Mouse (Mus musculus): ENCODE data around the gene Bach2.

The Bach2 gene

DNA sequence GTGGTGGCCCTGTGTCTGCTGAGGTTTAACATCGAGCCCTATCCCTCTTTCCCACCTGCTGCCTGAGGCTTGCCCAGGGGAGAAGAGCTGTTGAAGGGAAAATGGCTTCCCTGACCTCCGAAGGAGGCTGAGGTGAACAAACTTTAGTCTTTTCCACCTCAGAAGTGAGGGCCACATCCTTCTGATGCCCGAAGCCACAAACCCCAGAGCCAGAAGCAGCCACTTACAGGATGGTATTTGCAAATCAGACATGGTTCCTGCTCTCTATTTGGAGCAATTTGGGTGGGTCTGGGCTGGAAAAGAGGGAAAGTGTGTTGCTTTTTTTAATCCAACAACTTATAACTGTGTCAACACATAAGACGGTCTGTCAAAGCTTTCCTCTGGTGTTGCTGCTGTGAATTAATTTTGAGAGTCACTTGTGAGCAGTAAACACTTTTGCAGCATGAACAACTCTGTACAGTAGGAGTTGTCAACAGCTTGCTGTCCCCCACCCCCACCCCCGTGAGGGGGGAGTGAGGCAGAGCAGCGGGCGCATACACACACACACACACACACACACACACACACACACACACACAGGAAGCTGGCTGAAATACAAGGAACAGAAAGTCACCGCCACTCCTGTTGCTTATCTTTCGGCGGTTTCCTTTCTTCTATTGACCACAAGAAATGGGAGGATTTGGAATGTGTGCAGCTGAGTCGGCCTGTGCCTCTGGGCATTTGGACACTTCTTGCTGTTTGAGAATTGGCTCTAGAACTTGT lies 149.1 kb downstream of the Bach2 start:
- no peak for DNase-seq (ENCODE audit: low read depth, low spot score)

DNA sequence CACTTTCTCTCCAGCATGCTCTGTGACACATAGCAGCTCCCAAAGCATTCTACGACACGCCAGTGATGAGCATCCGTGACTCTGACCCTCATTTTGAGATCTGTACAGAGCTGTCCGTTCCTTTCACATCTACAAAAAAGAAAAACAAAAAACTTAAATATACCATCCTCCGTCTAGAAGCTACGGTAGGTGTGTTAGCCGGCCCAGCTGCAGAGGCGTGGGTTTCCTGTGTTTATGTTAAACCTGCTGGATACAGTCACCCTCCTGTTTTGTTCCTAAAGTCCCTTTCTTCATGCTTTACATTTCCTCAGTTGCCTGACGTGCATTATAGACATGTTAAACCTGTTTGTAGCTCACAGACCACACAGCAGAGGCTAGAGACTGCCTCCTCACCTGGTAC lies 150.0 kb downstream of the Bach2 start:
- DNase-seq (ENCODE audit: low read depth, low spot score): no peak

DNA sequence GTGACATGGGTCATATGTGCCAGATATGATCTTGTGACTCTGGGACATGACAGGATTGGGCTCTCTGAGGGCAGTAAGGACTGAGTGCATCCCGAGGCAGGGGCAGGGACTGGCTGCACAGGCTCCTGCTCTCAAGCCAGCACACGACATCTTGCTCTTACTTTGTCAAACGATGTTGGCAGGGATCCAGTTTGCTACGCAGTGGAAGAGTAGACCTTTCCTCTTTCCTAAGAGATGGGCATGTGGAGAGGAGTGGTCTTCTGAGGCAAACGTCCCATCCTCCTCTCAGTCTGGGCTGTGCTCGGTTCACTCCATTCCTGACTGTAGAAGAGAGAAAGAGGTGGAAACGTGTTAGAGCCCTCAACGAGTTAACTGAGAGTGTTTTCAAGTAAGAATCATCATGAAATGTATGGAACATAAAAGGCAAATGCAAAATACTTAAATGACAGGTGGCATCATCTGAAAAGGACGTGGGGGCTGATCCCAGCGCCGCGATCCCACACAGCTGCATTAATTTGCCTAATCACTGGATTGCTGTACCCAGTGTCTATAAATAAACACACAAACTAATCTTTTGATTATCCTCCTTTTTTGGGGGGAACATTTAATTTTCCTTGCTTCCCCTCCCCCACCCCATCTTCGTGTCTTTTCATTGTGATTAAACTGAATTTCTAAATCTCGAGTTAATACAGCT lies 150.7 kb downstream of the Bach2 start:
- no peak for DNase-seq (ENCODE audit: low read depth, low spot score)

DNA sequence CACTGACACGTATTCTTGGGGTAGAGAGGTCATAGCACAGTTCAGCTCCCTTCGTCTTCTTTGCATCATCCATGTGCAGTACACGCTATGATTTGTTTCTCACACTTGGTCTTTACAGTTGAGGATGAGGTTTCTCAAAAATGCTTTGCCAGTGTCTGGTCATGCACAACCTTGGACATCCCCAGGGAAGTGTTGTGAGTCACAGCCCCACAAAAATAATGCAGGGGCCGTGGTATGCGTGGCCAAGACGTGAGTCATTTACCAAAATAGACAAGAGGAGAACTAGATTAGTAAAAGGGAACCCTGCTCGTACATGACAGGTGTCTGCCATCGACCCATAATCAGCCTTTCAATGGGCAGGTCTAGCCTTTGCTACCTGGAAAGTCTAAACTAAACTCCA lies 152.7 kb downstream of the Bach2 start:
- DNase-seq (ENCODE audit: low read depth, low spot score): peak; percentile 42

DNA sequence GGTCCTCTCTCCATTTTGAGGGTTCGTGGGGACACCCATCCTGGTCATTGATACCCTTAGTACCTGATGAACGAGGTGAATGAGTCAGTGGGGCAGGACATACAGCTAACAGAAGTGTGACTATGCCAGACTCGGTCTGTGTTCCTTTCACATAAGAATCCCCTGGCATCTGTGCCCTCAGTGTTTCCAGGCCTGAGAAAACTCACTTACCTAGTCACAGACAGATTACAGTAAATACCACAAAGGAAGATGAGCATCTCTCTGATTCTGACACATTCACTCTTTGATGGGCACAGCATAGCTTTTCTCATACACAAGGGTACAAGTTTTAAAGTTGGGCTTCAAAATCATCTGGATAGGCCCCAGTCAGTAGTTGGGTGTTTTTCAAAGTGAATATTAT lies 154.6 kb downstream of the Bach2 start:
- DNase-seq (ENCODE audit: low read depth, low spot score): no peak

DNA sequence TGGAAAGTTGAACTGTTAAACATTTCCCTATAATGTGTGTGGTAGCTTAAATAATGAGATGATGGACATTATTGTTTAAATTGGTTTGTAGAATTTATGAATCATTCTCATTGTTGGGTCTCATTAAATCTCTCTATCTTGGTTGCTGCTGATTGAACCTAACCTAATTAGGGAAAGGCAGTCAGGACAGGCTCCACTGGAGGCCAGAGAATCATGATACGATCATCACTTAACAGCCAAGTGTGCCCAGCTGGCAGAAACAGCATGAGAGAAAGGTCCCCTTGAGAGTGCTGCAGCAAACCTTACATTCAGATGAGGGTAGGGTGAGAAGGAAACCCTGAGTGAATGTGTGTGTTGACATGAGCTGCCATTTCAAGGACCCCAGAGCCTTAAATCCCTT lies 155.3 kb downstream of the Bach2 start:
- DNase-seq (ENCODE audit: low read depth, low spot score): no peak

DNA sequence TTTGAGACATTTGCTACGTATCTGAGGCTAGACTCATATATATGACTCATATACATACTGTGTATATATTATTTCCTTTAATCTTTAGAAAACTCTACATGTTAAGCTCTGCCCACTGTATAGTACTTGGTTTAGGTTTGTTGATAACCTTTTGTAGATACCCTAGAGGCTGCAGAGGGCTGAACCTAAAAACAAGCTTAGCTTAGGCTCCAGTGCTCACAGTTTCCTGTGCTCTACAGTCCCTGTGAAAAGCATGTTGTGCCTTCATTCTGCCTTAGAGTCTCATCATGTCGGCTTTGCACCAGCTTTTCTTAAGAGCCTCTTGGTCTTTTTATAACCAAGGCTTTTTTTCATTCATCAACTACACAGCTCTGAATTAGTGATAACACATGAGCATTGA lies 156.2 kb downstream of the Bach2 start:
- no peak for DNase-seq (ENCODE audit: low read depth, low spot score)

DNA sequence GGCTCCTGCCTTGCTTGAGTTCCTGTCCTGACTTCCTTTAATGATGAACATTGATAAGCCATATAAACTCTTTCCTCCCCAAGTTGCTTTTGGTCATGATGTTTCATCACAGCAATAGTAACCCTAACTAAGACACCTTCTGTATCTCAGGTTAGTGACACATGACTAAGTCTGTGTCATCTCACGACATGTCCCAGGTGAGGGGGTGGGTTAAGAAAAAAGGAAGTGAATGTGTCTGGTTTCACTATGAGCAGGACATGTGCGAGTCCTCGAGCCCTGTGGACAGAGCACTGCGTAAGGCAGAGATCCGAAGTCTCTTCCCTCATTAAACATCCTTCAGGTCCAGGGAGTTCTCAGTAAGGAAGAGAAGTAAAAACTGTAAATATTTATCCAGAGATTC lies 162.9 kb downstream of the Bach2 start:
- no peak for DNase-seq (ENCODE audit: low read depth, low spot score)

DNA sequence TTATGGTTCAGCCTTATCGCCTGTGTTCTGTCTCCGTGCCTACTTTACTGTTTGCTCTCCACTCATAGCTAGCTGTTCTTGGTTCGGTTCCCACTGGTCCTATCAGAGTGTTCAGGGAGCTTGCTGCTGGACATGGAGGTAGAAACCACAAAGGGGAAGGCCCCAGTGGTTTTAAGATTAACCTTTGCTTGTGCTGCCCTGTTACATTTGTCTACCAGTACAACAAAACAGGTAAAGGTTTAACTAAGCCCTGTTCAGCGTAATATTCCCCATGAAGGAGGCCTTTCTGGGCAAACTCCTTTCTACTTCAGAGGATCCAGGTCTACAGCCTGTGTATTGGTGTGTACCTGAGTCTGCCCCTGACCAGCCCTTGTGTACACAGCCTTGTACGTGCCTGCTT lies 164.9 kb downstream of the Bach2 start:
- DNase-seq (ENCODE audit: low read depth, low spot score): no peak

DNA sequence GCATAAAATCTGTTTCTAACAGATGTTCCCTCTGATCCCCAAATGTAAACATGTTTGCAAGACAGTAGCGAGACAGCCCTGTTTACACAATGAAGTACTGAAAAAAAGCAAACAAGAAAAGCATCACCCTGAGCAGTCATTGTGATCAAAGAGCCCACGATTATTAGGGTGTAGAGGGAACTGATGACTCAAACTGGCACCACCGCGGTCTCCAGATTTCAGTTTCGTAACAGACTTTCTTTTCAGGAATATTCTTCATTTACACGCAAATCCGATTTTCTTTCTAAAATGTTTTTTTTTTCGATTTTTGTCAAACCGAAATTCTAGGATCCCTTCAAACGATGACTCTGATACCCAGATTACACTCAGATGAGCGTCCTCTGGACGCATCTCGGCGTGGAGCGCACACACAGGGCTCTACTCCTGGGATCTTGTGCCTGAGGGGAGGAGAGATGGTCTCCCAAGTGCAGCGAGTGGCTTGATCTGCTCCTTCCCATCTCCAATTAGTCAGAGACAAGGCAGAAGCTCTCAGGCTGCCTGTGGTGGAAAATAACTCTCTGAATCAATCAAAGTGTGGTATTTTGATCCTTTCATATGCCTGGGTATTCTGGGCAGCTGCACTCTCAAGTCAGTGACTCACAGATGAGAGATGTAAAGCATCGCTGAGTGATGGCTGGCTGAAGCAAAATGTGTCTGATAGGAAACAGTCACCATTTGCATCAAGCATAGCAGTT lies 166.7 kb downstream of the Bach2 start:
- DNase-seq (ENCODE audit: low read depth, low spot score): peak; percentile 83

DNA sequence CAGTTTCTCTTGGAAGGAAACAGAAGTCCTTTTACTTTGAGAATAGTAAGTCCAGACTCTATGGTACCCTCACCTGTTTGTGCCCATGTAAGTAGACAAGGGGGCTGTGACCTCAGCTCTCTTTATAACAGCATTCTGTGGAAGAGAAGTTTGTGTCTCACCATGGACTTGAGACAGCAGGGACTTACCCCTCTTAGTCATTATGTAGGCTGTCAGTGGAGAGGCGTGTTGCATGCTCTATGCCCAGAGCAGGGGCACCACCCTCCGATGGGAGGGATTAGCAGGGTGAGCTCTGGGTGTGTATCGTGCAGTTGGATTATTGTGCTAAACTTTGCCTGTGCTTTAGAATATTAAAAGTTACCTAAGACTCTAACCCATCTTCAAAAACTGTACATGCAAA lies 167.4 kb downstream of the Bach2 start:
- DNase-seq (ENCODE audit: low read depth, low spot score): no peak

DNA sequence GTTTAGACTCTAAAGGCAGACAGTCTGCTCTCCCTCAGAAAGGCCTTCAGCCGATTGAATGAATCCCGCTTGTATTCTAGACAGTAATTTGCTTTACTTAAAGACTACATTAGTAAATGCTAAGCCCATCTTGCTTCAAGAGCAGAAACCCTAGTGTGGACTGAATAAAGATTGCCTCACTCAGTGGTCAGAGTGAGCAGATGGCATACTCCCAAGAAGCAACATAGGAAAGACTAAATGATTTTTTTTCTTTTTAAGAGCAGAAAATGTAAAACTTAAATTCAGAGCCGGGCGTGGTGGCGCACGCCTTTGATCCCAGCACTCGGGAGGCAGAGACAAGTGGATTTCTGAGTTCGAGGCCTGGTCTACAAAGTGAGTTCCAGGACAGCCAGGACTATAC lies 169.9 kb downstream of the Bach2 start:
- DNase-seq (ENCODE audit: low read depth, low spot score): no peak

DNA sequence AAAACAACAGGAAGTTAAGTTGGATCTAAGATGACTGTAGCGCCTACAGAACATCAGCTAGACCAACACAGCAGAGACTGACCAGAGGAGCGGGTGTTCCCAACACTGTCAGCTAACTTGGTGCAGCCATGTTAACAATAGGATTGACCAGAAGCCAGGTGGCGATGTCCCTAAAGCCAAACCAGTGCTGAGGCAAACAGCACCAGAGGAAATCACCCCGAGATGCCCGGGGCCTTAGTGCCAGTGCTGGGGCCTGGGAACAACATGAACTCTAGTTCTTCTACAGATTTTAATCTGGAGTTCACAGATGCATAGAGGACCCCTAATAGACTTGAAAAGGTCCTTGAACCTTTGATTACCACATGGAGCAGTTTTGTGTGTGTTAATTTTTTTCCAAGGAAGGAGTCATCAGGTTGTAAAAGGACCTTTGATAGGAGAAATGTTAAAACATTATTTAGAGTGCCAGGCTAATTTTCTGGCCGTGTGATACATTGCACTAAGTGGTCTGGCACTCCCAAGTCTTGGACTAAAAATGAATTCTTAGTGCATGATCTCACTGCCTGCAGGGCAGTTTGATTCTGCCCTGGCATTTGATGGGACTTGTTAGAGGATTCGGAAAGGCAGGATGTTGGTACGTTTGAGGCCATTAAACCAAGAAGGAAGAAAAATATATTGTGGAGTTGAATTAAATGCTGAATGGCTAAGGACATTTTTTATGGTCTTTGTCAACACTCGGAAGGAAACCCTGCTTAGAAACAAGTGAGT lies 170.7 kb downstream of the Bach2 start:
- DNase-seq (ENCODE audit: low read depth, low spot score): no peak

DNA sequence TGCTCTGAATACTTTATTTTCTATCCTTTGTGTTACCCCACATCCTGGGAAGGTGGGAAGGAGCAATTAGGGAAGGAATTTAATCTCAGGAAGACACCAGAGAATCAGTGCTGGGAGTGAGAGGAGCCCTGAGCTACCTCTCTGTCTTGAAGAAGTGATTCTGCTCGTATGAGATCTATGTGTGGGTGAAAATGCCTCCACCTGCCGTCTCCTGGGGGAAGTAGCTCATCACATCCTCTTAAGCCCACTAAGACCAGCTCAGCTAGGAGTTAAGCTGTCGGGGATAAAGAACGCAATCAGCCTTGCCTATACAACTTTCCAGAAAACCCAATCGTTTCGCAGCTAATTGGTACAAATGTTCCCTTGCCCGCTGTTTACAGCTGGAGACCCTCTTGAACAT lies 174.5 kb downstream of the Bach2 start:
- peak; percentile 61 for DNase-seq (ENCODE audit: low read depth, low spot score)

DNA sequence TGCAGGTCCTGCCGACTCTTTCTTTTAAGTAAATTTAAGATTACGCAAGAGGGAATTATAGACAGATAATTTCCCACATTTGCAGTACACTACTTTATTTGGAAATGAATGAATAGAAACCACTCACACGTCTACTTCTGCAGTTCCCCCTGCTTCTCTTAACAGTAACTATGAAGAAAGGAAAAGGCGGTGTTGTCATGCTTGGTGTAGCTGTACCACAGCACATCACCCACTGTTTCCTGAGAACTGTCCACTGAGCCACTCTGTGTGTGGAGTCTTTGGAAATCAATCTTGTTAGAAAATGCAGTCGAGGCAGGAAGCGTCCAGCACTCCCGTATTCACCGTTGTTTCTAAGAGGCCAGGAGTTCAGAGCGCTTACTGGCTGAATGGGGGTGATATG lies 174.9 kb downstream of the Bach2 start:
- no peak for DNase-seq (ENCODE audit: low read depth, low spot score)

DNA sequence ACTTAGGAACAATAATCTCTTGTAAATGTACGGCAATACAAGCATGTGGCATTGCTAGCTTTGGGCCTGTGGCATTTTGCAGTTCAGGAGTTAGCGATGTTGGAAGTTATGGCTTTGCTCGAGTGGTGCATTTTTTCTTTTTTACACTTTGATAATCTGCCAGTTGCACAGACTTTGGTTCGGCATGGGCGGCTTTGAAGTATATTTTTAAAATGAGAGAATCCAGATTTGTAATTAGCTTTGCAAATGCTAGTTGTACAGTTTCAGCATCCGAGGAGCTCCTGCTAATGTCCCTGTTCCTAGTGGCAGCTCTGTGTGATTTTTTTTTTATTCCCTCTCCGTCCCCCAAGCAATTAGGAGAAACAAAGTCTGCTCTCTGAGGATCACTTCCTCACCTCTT lies 176.4 kb downstream of the Bach2 start:
- peak; percentile 56 for DNase-seq (ENCODE audit: low read depth, low spot score)

DNA sequence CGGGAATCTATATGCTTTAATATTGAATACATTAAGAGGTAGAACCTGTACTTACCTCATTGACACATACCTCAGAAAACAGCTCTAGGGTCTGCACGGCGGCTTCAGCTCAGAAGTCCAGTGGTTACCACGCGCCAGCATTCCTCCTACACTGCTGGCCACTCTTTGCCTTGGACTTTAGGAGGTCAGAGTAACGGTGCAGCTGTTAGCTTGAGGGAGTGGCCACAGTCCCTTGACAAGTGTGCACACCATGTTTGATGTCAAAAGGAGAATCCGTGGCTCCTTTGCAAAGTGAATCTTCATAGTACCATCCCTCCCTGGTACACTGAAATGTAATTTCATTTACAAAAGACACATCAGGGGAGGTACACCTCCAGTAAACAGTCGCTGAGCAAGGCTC lies 179.3 kb downstream of the Bach2 start:
- DNase-seq (ENCODE audit: low read depth, low spot score): no peak

DNA sequence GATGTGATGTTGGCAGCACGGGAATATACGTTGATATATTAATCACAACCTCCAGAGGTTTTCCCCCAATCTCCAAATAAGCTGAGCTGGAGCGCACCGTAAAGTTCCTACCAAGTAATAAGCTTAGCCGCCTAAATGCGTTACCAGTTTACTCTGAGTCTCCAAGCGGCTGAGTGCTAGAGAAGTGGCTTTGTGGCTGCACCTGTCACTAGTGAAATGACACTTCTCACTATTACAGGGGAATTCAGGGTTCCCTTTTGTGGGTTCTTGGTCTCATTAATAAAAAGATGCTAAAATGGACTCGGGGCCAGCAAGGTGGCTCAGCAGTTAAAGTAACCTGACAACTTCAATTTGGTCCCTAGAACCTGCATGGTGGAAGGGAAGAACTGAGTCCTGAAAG lies 183.0 kb downstream of the Bach2 start:
- DNase-seq (ENCODE audit: low read depth, low spot score): no peak

DNA sequence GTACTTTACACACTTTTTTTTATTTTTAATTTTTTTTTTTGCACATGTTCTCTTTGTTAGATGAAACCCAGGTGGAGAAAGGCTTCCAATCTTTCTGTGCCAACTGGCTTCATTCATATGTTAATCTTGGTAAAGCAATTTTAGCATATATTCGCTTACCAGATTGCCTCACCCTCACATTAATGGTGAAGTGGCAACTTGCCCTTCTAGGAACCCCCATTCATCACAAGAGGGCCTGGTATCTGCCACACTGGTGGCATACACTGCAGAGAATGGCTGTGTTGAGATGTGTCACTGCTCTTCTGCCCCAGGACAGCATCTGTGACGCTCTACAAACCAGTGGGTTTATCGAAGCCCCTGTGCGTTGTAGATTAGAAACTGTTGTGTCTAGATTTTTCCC lies 183.8 kb downstream of the Bach2 start:
- DNase-seq (ENCODE audit: low read depth, low spot score): no peak

DNA sequence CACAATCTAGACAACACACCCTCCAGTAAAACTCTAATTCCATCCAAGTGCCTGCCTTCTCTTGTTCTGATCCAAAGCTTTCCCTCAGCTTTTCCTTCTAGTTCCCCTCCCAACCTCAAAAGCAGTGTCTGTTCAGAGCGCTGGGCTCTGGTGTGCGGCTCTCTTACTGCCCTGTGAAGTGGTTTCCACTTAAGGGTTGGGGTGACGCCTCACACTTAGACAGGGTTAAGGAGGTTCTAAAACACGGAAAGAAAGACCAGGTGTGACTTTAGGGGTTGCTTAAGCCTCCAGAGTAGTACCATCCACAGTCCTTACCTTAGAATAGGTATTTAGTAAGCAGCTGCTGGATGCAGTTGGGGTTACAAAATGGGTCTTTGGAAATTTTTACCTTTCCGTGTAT lies 185.1 kb downstream of the Bach2 start:
- no peak for DNase-seq (ENCODE audit: low read depth, low spot score)

DNA sequence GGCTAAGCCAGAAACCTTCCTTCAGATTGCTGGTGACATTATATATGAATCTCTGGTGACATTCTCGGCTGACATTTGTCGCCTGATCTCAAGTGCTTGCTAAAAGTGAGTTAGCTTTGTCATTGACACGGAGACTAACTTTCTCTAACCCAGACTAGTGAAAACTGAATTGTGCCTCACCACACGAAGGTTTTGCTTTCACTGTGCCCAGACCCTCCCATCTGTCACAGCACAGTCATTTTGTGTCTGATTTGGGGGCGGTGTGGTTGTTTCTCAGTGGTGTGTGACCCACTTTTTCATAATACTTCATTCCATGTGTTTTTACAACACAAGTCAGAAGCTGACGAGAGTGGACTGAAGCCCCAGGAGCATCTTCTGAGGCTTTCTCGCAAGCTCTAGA lies 185.8 kb downstream of the Bach2 start:
- DNase-seq (ENCODE audit: low read depth, low spot score): no peak

DNA sequence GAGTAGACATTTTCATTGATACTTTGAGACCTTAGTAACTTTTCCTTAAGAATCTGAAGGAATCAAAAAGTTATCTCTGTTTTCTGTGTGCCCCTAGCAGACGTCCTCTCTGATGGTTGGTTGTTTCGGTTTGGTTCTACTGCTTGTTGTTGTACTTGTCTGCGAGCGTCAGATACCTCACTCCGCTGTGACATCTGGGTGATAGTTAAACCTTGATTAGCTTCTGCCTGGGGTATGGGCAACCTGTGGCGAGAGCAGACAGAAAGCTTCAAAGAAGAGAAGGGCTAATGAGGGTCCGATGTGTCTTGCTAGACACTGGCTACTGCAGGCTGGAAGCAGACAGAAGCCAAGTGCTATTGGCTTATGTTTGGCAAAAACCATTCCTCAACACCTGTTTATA lies 186.5 kb downstream of the Bach2 start:
- DNase-seq (ENCODE audit: low read depth, low spot score): no peak

Measured in brain, adult 2 months (tissue).